Mouse (Mus musculus) left cerebral cortex, adult 6 months (tissue): ENCODE data around the gene Depdc7. TPM values are rescaled to one million over a fixed set of nuclear protein-coding genes. Genes with fewer than 3 reads are reported as not detected.

ENCODE experiments used
- long read RNA-seq, 2 experiments: library from polyadenylated mRNA; unstranded; transcript quantifications; one replicate each; pipeline ENCODE4 v2.0.0; 2019 to 2020
- polyA plus RNA-seq: library from polyadenylated mRNA; unstranded; fragments of <200 nt; fragmentation: Nextera tagmentation; gene quantifications from 2 replicates; pipeline ENCODE4 v1.2.3, GENCODE M21; 2021

The Depdc7 gene
- polyA plus RNA-seq, result 1.2 and 1.3 TPM in 2 replicates
- long read RNA-seq, experiment 1, transcript Depdc7-201 (9 exons, 1,801 nt), result major isoform, 16 of 18 reads
- long read RNA-seq, experiment 1, partial matches to known transcripts, result 1 of 18 reads
- long read RNA-seq, experiment 1, other reads (novel, unspliced or antisense), result 1 of 18 reads
- long read RNA-seq, experiment 2, partial matches to known transcripts, result 2 of 3 reads
- long read RNA-seq, experiment 2, other reads (novel, unspliced or antisense), result 0 of 3 reads

GRCm38 (mm10) chr2:104742741-104743064, at the start of gene Depdc7:
TSS of gene Depdc7 (minus strand) at chr2:104742878.

GRCm38 (mm10) chr2:104716279-104716678, 26.4 kb downstream of the Depdc7 start, which contains the start of gene Pin1rt1:
TSS of gene Pin1rt1 (minus strand) at chr2:104716379.

GRCm38 (mm10) chr2:104711585-104712485, 30.8 kb downstream of the Depdc7 start, which contains the start of gene Tcp11l1:
TSS of gene Tcp11l1 (minus strand) at chr2:104712169.

Other genes starting within 250 kb of the Depdc7 start
- gene Hipk3, start 248.4 kb downstream of the Depdc7 start, polyA plus RNA-seq, result 19.9 and 22.8 TPM in 2 replicates
- gene Cstf3, start 152.4 kb downstream of the Depdc7 start, polyA plus RNA-seq, result 29.2 and 36.8 TPM in 2 replicates
- gene Tcp11l1, start 30.7 kb downstream of the Depdc7 start, polyA plus RNA-seq, result 7.6 and 27.5 TPM in 2 replicates
- not detected in 2 replicates for gene Pin1rt1, start 26.5 kb downstream of the Depdc7 start, polyA plus RNA-seq
- 0.67 and 0.84 TPM in 2 replicates for gene Qser1, start 73.9 kb upstream of the Depdc7 start, polyA plus RNA-seq
- 0.35 and 0.44 TPM in 2 replicates for gene Prrg4, start 107.0 kb upstream of the Depdc7 start, polyA plus RNA-seq
- 5.5 and 6.4 TPM in 2 replicates for gene Ccdc73, start 124.9 kb upstream of the Depdc7 start, polyA plus RNA-seq